Comparison of ENCODE assay signal across 25 mouse cellular contexts in genomic region chr14:83751876-83752275, GRCm38 (mm10).
A peak's percentile ranks its signal among the peaks of the same experiment; 100 is the strongest.
DNase-seq lines count a peak whose midpoint lies in the region; ATAC-seq and TF ChIP-seq lines count a peak whose summit lies in the region.
"Had no signal": no experiment of that assay in that cellular context is flagged by ENCODE, and none has a peak within 500 bp of the region (broad histone marks: within the 10 kb centered on the region; RNA-seq: fewer than 3 reads in every experiment).

No protein-coding gene starts in this region.

- DNase-seq in lung, embryonic 14.5 days, result peak; percentile 0
- DNase-seq in lung, postnatal 36 days, result no peak
- DNase-seq in G1E (ENCODE audit: low spot score) (no peak), MEL-GATA-1-ER (ENCODE audit: extremely low read depth, low read depth) (peak; percentile 74)
- DNase-seq in cerebellum, postnatal 36 days, result no peak
- no peak for DNase-seq in cerebellum, adult 18-20 months
- DNase-seq: adrenal gland, adult 2 months; adrenal gland, postnatal 10 days; adrenal gland, postnatal 25 days; B cell, adult 2 months; cerebellum, adult 11 months; cerebellum, adult 2 months; cerebellum, adult 9-10 months; cerebellum, postnatal 10 days; cerebellum, postnatal 25 days; embryo, embryonic 11 days had no signal

- TF ChIP-seq CTCF in lung, embryonic 14.5 days (IDR thresholded peaks at IDR 0.05; ENCODE audit: low read depth), result no peak
- no peak for TF ChIP-seq CTCF in G1E (IDR thresholded peaks at IDR 0.05; ENCODE audit: low read depth, low read length)

- ATAC-seq in lung, embryonic 14.5 days (ENCODE audit: insufficient read depth), result no peak
- peak; percentile 72 for ATAC-seq in G1E (ENCODE audit: extremely low read depth, insufficient number of reproducible peaks, low FRiP score, poor library complexity, severe bottlenecking)
- ATAC-seq: CD4-positive, CD25-positive, alpha-beta regulatory T cell, adult 4 months; forebrain, embryonic 14.5 days; forebrain, embryonic 16.5 days had no signal

- no peaks in the 10 kb centered on the region for H3K9me3 ChIP-seq in lung, embryonic 14.5 days (ENCODE audit: low read depth, low read length)
- no peaks in the 10 kb centered on the region for H3K9me3 ChIP-seq in G1E (replicated peaks)
- H3K9me3 ChIP-seq: embryonic facial prominence, embryonic 13.5 days; embryonic facial prominence, embryonic 15.5 days; forebrain, embryonic 10.5 days; forebrain, embryonic 12.5 days had no signal

- H3K27ac ChIP-seq in lung, embryonic 14.5 days (ENCODE audit: low read depth), result no peak overlapping the region
- H3K27ac ChIP-seq: embryonic facial prominence, embryonic 13.5 days; embryonic facial prominence, embryonic 15.5 days; forebrain, embryonic 10.5 days; forebrain, embryonic 12.5 days had no signal

- H3K4me2 ChIP-seq in lung, embryonic 14.5 days, result no peak overlapping the region
- H3K4me2 ChIP-seq: embryonic facial prominence, embryonic 13.5 days; embryonic facial prominence, embryonic 15.5 days; forebrain, embryonic 12.5 days had no signal

- H3K36me3 ChIP-seq in lung, embryonic 14.5 days (ENCODE audit: insufficient read depth), result no peaks in the 10 kb centered on the region
- no peaks in the 10 kb centered on the region for H3K36me3 ChIP-seq in G1E (replicated peaks)
- H3K36me3 ChIP-seq: embryonic facial prominence, embryonic 13.5 days; embryonic facial prominence, embryonic 15.5 days; forebrain, embryonic 10.5 days; forebrain, embryonic 12.5 days had no signal

- H3K4me1 ChIP-seq in lung, embryonic 14.5 days (ENCODE audit: insufficient read depth), result no peaks in the 10 kb centered on the region
- H3K4me1 ChIP-seq in G1E (ENCODE audit: insufficient read depth, low read depth, low read length), result peaks cover 5% of the 10 kb centered on the region; the same call in 1 of the 2 replicates
- H3K4me1 ChIP-seq: embryonic facial prominence, embryonic 13.5 days; embryonic facial prominence, embryonic 15.5 days; forebrain, embryonic 10.5 days; forebrain, embryonic 12.5 days had no signal

- no peak overlapping the region for H3K4me3 ChIP-seq in lung, embryonic 14.5 days (ENCODE audit: low read depth, low read length)
- H3K4me3 ChIP-seq in G1E (ENCODE audit: low read depth, low read length), result no peak overlapping the region
- H3K4me3 ChIP-seq: embryonic facial prominence, embryonic 13.5 days; embryonic facial prominence, embryonic 15.5 days; erythroblast, embryonic 14.5 days; forebrain, embryonic 10.5 days; forebrain, embryonic 12.5 days had no signal

- 79% methylated on average over 3 of the region's 3 CpGs for WGBS in lung, embryonic 14.5 days

- H3K9ac ChIP-seq in lung, embryonic 14.5 days, result no peak overlapping the region
- H3K9ac ChIP-seq: embryonic facial prominence, embryonic 13.5 days; embryonic facial prominence, embryonic 15.5 days; forebrain, embryonic 12.5 days had no signal

- no peaks in the 10 kb centered on the region for H3K27me3 ChIP-seq in lung, embryonic 14.5 days (ENCODE audit: insufficient read depth, low read length)
- H3K27me3 ChIP-seq in G1E (ENCODE audit: insufficient read depth, low read length), result no peaks in the 10 kb centered on the region
- H3K27me3 ChIP-seq: CH12.LX; embryonic facial prominence, embryonic 13.5 days; embryonic facial prominence, embryonic 15.5 days; forebrain, embryonic 12.5 days had no signal

Comparison
In these comparisons a context has a peak if more than half of its experiments do, and no peak if none do; other contexts are left out.
1. DNase-seq: peak in lung, embryonic 14.5 days (single experiment) and MEL-GATA-1-ER (single experiment); none in lung, postnatal 36 days (single experiment), G1E (single experiment), cerebellum, postnatal 36 days (0 of 2) and cerebellum, adult 18-20 months (0 of 2).